Mouse (Mus musculus) heart, adult 10 weeks (tissue): ENCODE measurements around the gene Gm28044. TPM values are rescaled to one million over a fixed set of nuclear protein-coding genes. Genes with fewer than 3 reads are reported as not detected.

Experiments
- polyA plus RNA-seq: library from polyadenylated mRNA; stranded (reverse); fragments of 350-450 nt; fragmentation: Illumina TruSeq; extraction: RNeasy Lipid Tissue Mini Kit (QIAGEN cat#74804); gene quantifications from one replicate; pipeline ENCODE4 v1.2.3, GENCODE M21; 2014; ENCODE audit warnings: low read depth, low replicate concordance

The Gm28044 gene
- 2.9 TPM for polyA plus RNA-seq

GRCm38 (mm10) chr13:67360131-67360744 lies at the start of gene Gm28044, which contains the start of gene Zfp953:
Gene Gm28044, minus strand, starts transcription at chr13:67360536.
Gene Zfp953, minus strand, starts transcription at chr13:67360605.

GRCm38 (mm10) chr13:67399183-67399903 lies 39.0 kb upstream of the Gm28044 start, which contains the start of gene Zfp429:
Gene Zfp429, minus strand, starts transcription at chr13:67399819.

GRCm38 (mm10) chr13:67375050-67375911 lies 14.9 kb upstream of the Gm28044 start, which contains the start of the genes Gm28041 and Zfp456:
Gene Gm28041, minus strand, starts transcription at chr13:67375733.
Gene Zfp456, minus strand, starts transcription at chr13:67375810.

GRCm38 (mm10) chr13:67332019-67332724 lies 28.2 kb downstream of the Gm28044 start, which contains the start of gene Zfp595:
Gene Zfp595, minus strand, starts transcription at chr13:67332570.

GRCm38 (mm10) chr13:67305822-67306672 lies 54.3 kb downstream of the Gm28044 start, which contains the start of gene Zfp457:
Gene Zfp457, minus strand, starts transcription at chr13:67306485.

GRCm38 (mm10) chr13:67278314-67278713 lies 82.0 kb downstream of the Gm28044 start, which contains the start of gene Zfp458:
Gene Zfp458, minus strand, starts transcription at chr13:67278466.

Other genes with a start within 250 kb of the Gm28044 start
- gene Rslcan18, start 244.3 kb downstream of the Gm28044 start, polyA plus RNA-seq, result 1.0 TPM
- gene Zfp759, start 238.9 kb downstream of the Gm28044 start, polyA plus RNA-seq, result 3.1 TPM
- gene Rsl1, start 187.4 kb downstream of the Gm28044 start, polyA plus RNA-seq, result 4.3 TPM
- 0.63 TPM for gene Zfp455, start 166.0 kb downstream of the Gm28044 start, polyA plus RNA-seq
- gene Zfp458, start 82.1 kb downstream of the Gm28044 start, polyA plus RNA-seq, result 0.99 TPM
- 2.1 TPM for gene Zfp457, start 54.1 kb downstream of the Gm28044 start, polyA plus RNA-seq
- gene Zfp595, start 28.0 kb downstream of the Gm28044 start, polyA plus RNA-seq, result 2.4 TPM
- gene Zfp953, start 69 bp upstream of the Gm28044 start, polyA plus RNA-seq, result 1.2 TPM
- not detected for gene Gm28041, start 15.2 kb upstream of the Gm28044 start, polyA plus RNA-seq
- gene Zfp456, start 15.3 kb upstream of the Gm28044 start, polyA plus RNA-seq, result 1.0 TPM
- gene Zfp429, start 39.3 kb upstream of the Gm28044 start, polyA plus RNA-seq, result 2.2 TPM
- 1.7 TPM for gene Zfp459, start 60.9 kb upstream of the Gm28044 start, polyA plus RNA-seq
- 6.8 TPM for gene Zfp874a, start 91.1 kb upstream of the Gm28044 start, polyA plus RNA-seq
- gene Zfp874b, start 123.7 kb upstream of the Gm28044 start, polyA plus RNA-seq, result 14.5 TPM
- 4.5 TPM for gene Zfp58, start 140.0 kb upstream of the Gm28044 start, polyA plus RNA-seq
- gene Gm26965, start 165.6 kb upstream of the Gm28044 start, polyA plus RNA-seq, result not detected
- 11.1 TPM for gene Zfp87, start 165.6 kb upstream of the Gm28044 start, polyA plus RNA-seq
- 3.5 TPM for gene Zfp748, start 193.3 kb upstream of the Gm28044 start, polyA plus RNA-seq
- gene Zfp729b, start 249.2 kb upstream of the Gm28044 start, polyA plus RNA-seq, result 3.2 TPM